Mouse (Mus musculus) olfactory bulb, adult 2 months (tissue): ENCODE measurements around the gene Snx8.

ENCODE experiments used
- CTCF ChIP-seq: fragments of 200-500 bp; IDR thresholded peaks from 2 replicates; pipeline ENCODE4 v1.5.1; 2012; ENCODE audit warnings: low read depth, mild to moderate bottlenecking, low read length, moderate library complexity; ENCODE audit not compliant: insufficient read depth
- POLR2A ChIP-seq: fragments of 200-500 bp; IDR thresholded peaks from 2 replicates; pipeline ENCODE4 v1.6.1; 2012; ENCODE audit warnings: mild to moderate bottlenecking, low read depth, low read length, moderate library complexity; ENCODE audit not compliant: insufficient read depth

GRCm38 (mm10) chr5:140292152-140292551, 96.9 kb downstream of the Snx8 start:
- no peak for TF ChIP-seq POLR2A
- TF ChIP-seq CTCF = peak; percentile 29; the same call in 1 of the 2 replicates
